Mouse (Mus musculus): ENCODE measurements at regions not wholly inside any gene's neighbourhood (a gene's known extent, or its start where the extent isn't known, plus 50 kb on each side); places are given as distances from the start of the nearest gene placed in this dataset.
A peak's percentile ranks its signal among the peaks of the same experiment; 100 is the strongest.
"Not testable (repeated sequence)": the region's sequence is repeated elsewhere in the genome, so short reads cannot be mapped to it uniquely, and the experiment has no call there.

- DNase-seq (ENCODE audit: low spot score in 2 of 2), result not testable (repeated sequence)
Measured at GRCm38 (mm10) chr1:23316288-23316687, 81.3 kb downstream of the Ogfrl1 start.

- DNase-seq (ENCODE audit: low spot score in 2 of 2), result not testable (repeated sequence)
Measured at GRCm38 (mm10) chr1:23314863-23315262, 82.7 kb downstream of the Ogfrl1 start.

GRCm38 (mm10) chr1:23292718-23293117, 104.9 kb downstream of the Ogfrl1 start:
- no peak for DNase-seq (ENCODE audit: low spot score in 2 of 2)

GRCm38 (mm10) chr1:23286741-23287140, 110.8 kb downstream of the Ogfrl1 start:
- no peak for DNase-seq (ENCODE audit: low spot score in 2 of 2)

GRCm38 (mm10) chr1:23282870-23283219, 114.7 kb downstream of the Ogfrl1 start:
- DNase-seq (ENCODE audit: low spot score in 2 of 2), result no peak

- DNase-seq (ENCODE audit: low spot score in 2 of 2), result no peak
Measured at GRCm38 (mm10) chr1:23282215-23282869, 115.2 kb downstream of the Ogfrl1 start.

GRCm38 (mm10) chr1:23279827-23280226, 117.7 kb downstream of the Ogfrl1 start:
- no peak for DNase-seq (ENCODE audit: low spot score in 2 of 2)

GRCm38 (mm10) chr1:23272077-23272476, 125.5 kb downstream of the Ogfrl1 start:
- no peak for DNase-seq (ENCODE audit: low spot score in 2 of 2)

- DNase-seq (ENCODE audit: low spot score in 2 of 2), result no peak
Measured at GRCm38 (mm10) chr1:23270910-23271822, 126.4 kb downstream of the Ogfrl1 start.

- no peak for DNase-seq (ENCODE audit: low spot score in 2 of 2)
Measured at GRCm38 (mm10) chr1:23268062-23268461, 129.5 kb downstream of the Ogfrl1 start.

- DNase-seq (ENCODE audit: low spot score in 2 of 2), result no peak
Measured at GRCm38 (mm10) chr1:23265556-23266232, 131.9 kb downstream of the Ogfrl1 start.

GRCm38 (mm10) chr1:23264251-23264650, 133.3 kb downstream of the Ogfrl1 start:
- DNase-seq (ENCODE audit: low spot score in 2 of 2), result no peak

GRCm38 (mm10) chr1:23263798-23264197, 133.8 kb downstream of the Ogfrl1 start:
- DNase-seq (ENCODE audit: low spot score in 2 of 2), result no peak

GRCm38 (mm10) chr1:23261652-23262051, 135.9 kb downstream of the Ogfrl1 start:
- DNase-seq (ENCODE audit: low spot score in 2 of 2), result no peak

GRCm38 (mm10) chr1:23257306-23257895, 140.2 kb downstream of the Ogfrl1 start:
- DNase-seq (ENCODE audit: low spot score in 2 of 2), result peak in 1 of 2 experiments; percentile 24

GRCm38 (mm10) chr1:23256630-23257001, 141.0 kb downstream of the Ogfrl1 start:
- DNase-seq (ENCODE audit: low spot score in 2 of 2), result peak; percentile 83 to 85

GRCm38 (mm10) chr1:23255925-23256629, 141.5 kb downstream of the Ogfrl1 start:
- DNase-seq (ENCODE audit: low spot score in 2 of 2), result peak; percentile 94 to 95

GRCm38 (mm10) chr1:23254235-23254634, 143.3 kb downstream of the Ogfrl1 start:
- no peak for DNase-seq (ENCODE audit: low spot score in 2 of 2)

- no peak for DNase-seq (ENCODE audit: low spot score in 2 of 2)
Measured at GRCm38 (mm10) chr1:23231522-23231921, 129.5 kb upstream of the 4933415F23Rik start.

GRCm38 (mm10) chr1:23228478-23228877, 126.4 kb upstream of the 4933415F23Rik start:
- no peak for DNase-seq (ENCODE audit: low spot score in 2 of 2)
